Mouse (Mus musculus) olfactory bulb, adult 2 months (tissue): Measurements from ENCODE around the gene Glra1. TPM values are rescaled to one million over a fixed set of nuclear protein-coding genes. Genes with fewer than 3 reads are reported as not detected.

Experiments used
- H3K27ac ChIP-seq: fragments of 200-500 bp; 2 replicates; pipeline ENCODE4 v1.5.1; 2012; ENCODE audit warnings: low read depth, low read length; ENCODE audit not compliant: insufficient read depth
- H3K4me1 ChIP-seq: fragments of 200-500 bp; 2 replicates; pipeline ENCODE4 v1.6.1; 2012; ENCODE audit warnings: low read length; ENCODE audit not compliant: control insufficient read depth, insufficient read depth
- H3K4me3 ChIP-seq: fragments of 200-500 bp; 2 replicates; pipeline ENCODE4 v1.5.1; 2012; ENCODE audit warnings: mild to moderate bottlenecking, low read depth, low read length, moderate library complexity; ENCODE audit not compliant: insufficient read depth
- CTCF ChIP-seq: fragments of 200-500 bp; IDR thresholded peaks from 2 replicates; pipeline ENCODE4 v1.5.1; 2012; ENCODE audit warnings: low read depth, mild to moderate bottlenecking, low read length, moderate library complexity; ENCODE audit not compliant: insufficient read depth
- POLR2A ChIP-seq: fragments of 200-500 bp; IDR thresholded peaks from 2 replicates; pipeline ENCODE4 v1.6.1; 2012; ENCODE audit warnings: mild to moderate bottlenecking, low read depth, low read length, moderate library complexity; ENCODE audit not compliant: insufficient read depth
- WGBS: fragments of 180-500 bp; shearing (Covaris S2); methylation state at CpG from one replicate; pipeline ENCODE4 v1.1.7; 2018; 5-methylcytosine and 5-hydroxymethylcytosine counted together
- polyA plus RNA-seq: library from polyadenylated mRNA; stranded (reverse); fragments of >200 nt; gene quantifications from 2 replicates; pipeline ENCODE4 v1.2.4, GENCODE M21; 2012; ENCODE audit warnings: low replicate concordance; ENCODE audit not compliant: missing spikeins, insufficient read depth, insufficient read length

The Glra1 gene
- polyA plus RNA-seq, 1 experiment, result not detected

- Histone ChIP-seq H3K27ac (no peak overlapping the region), H3K4me3 (no peak overlapping the region), H3K4me1 (no peaks in the 10 kb centered on the region)
- TF ChIP-seq CTCF (no peak), POLR2A (no peak)
- 49% methylated on average over 2 of the region's 2 CpGs for WGBS
These were observed 16.8 kb downstream of the Glra1 start for GRCm38 (mm10) chr11:55591194-55591593.

GRCm38 (mm10) chr11:55589376-55590167 lies 18.4 kb downstream of the Glra1 start:
- no peak overlapping the region for H3K27ac ChIP-seq
- WGBS, result 63% methylated on average over 9 of the region's 9 CpGs

DNA sequence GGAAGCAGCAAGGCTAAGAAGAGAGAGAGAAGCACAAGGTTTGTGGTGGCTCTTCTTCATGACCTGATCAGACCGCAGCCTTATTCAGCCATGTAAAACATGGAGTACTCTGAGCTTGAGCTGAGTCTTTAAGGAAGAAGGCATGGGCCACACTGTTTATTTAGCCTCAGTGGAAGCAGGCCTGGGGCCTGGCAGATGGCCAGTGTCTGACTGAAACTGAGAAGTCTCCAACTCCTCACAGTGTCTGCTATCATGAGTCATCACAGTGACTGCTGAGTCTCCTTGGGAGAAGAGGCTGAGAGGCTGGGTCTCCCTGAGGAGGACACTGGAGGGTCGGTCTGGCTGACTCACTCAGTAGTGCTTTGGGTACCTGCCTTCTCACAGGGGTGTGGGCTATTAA lies 33.6 kb downstream of the Glra1 start:
- H3K4me1 ChIP-seq, result no peaks in the 10 kb centered on the region
- no peak for TF ChIP-seq POLR2A
- no peak for TF ChIP-seq CTCF
- H3K27ac ChIP-seq, result no peak overlapping the region
- WGBS, result 73% methylated on average over 2 of the region's 2 CpGs
- H3K4me3 ChIP-seq, result no peak overlapping the region

More at GRCm38 (mm10) chr11:55589376-55590167, 18.4 kb downstream of the Glra1 start:
- no peak overlapping the region for H3K4me3 ChIP-seq
- TF ChIP-seq CTCF (no peak), POLR2A (no peak)
- no peaks in the 10 kb centered on the region for H3K4me1 ChIP-seq

- H3K27ac ChIP-seq, result no peak overlapping the region
- H3K4me3 ChIP-seq, result no peak overlapping the region
- H3K4me1 ChIP-seq, result no peaks in the 10 kb centered on the region
- 28% methylated on average over 2 of the region's 2 CpGs for WGBS
- no peak for TF ChIP-seq CTCF
- no peak for TF ChIP-seq POLR2A
These were observed 36.9 kb downstream of the Glra1 start for GRCm38 (mm10) chr11:55571144-55571543.

DNA sequence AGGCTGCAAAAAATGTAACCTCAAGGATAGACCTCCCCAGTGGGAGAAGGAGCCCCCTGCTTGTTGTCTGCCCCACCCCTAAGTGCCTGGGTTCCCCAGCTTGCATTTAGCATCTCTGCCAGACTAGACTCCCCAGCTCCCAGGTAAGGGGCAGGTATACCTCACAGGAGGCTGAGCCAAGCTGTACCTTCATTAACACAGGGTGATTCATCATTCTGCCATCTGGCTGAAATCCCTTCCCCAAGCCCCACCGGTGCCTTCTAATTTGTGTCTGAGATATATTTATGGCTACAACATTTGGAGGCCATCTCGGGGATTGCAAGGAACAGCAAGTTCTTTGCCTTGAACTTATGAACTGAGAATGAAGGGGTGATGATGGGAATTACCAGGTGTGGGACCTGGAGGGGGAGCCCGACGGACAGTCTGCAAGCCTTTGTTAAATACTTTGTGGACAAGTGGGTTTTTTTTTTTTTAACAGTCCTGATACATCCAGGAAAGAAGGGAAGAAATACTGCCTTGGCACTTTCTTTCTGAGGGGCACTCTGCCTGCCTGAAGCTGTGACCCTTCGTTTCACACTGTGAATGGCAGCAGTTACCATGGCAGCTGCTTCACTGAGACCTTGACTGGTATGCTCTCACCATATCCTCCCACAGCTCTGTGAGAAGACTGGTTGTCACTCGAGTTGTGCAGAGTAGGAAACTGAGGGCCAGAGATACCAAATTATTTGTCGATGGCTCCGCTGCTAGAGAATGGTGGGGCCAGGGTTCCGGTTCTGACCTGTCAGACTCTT lies 41.5 kb downstream of the Glra1 start:
- 63% methylated on average over 9 of the region's 9 CpGs for WGBS
- Histone ChIP-seq H3K27ac (no peak overlapping the region), H3K4me3 (no peak overlapping the region), H3K4me1 (no peaks in the 10 kb centered on the region)
- TF ChIP-seq POLR2A, result no peak
- TF ChIP-seq CTCF, result no peak

GRCm38 (mm10) chr11:55545690-55546089 lies 62.3 kb downstream of the Glra1 start:
- 76% methylated on average over 1 of the region's 1 CpGs for WGBS
- Histone ChIP-seq H3K4me1 (no peaks in the 10 kb centered on the region), H3K27ac (no peak overlapping the region), H3K4me3 (no peak overlapping the region)
- no peak for TF ChIP-seq POLR2A
- TF ChIP-seq CTCF, result no peak

DNA sequence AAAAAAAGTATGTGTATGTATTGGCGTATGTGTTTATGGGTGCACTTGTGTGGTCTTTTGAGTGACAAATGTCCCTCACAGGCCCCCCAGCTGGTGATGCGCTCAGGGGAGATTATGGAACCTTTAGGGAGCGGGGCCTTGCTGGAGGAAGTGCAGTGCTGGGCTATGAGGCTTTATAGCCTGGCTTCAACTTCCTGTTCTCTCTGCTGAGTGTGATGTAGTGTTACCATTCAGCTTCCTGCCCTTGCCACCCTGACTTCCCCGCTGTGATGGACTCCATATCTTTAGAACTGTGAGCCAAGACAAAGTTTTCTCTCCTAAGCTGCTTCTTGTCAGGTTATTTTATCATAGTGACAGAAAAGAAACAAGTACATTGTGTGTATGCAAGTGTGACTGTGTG lies 65.3 kb downstream of the Glra1 start:
- H3K4me1 ChIP-seq, result no peaks in the 10 kb centered on the region
- 75% methylated on average over 4 of the region's 4 CpGs for whole genome bisulfite sequencing
- H3K27ac ChIP-seq, result no peak overlapping the region
- H3K4me3 ChIP-seq, result no peak overlapping the region
- TF ChIP-seq CTCF (no peak), POLR2A (no peak)

DNA sequence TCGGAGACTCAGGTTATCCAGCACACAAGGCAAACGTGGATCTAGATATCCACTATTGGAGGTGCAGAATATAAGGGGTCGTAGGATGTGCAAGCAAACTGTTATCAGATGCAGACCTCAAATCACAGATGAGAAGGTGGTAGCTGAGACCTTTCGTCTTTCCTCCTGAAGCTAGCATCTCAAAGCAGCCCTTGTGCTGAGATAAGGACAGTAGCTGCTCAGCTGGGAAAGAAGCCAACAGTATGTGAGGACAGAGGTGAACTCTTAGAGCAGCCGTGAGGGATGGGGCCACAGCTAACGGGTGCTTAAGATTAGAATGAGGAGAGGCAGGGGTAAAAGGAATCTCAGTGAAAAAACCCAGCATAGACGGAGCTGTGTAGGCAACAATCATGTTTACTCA lies 65.9 kb downstream of the Glra1 start:
- no peaks in the 10 kb centered on the region for H3K4me1 ChIP-seq
- no peak for TF ChIP-seq CTCF
- no peak for TF ChIP-seq POLR2A
- H3K27ac ChIP-seq, result no peak overlapping the region
- WGBS, result 65% methylated on average over 7 of the region's 7 CpGs
- H3K4me3 ChIP-seq, result no peak overlapping the region

GRCm38 (mm10) chr11:55534766-55535165 lies 73.2 kb downstream of the Glra1 start:
- H3K4me1 ChIP-seq, result no peaks in the 10 kb centered on the region
- WGBS, result 72% methylated on average over 2 of the region's 2 CpGs
- TF ChIP-seq CTCF (no peak), POLR2A (no peak)
- no peak overlapping the region for H3K27ac ChIP-seq
- no peak overlapping the region for H3K4me3 ChIP-seq
